Mouse (Mus musculus) c-Kit-positive CD71-positive TER-119-positive erythroid progenitor cells, embryonic 14.5 days (primary cell): ENCODE measurements around the gene Tmem267.
"Not testable (repeated sequence)": the region's sequence is repeated elsewhere in the genome, so short reads cannot be mapped to it uniquely, and the experiment has no call there.

Experiments
- DNase-seq: peaks from one replicate; pipeline ENCODE4 v3.0.0-alpha.2; 2013; ENCODE audit warnings: low spot score

Gene Tmem267

DNA sequence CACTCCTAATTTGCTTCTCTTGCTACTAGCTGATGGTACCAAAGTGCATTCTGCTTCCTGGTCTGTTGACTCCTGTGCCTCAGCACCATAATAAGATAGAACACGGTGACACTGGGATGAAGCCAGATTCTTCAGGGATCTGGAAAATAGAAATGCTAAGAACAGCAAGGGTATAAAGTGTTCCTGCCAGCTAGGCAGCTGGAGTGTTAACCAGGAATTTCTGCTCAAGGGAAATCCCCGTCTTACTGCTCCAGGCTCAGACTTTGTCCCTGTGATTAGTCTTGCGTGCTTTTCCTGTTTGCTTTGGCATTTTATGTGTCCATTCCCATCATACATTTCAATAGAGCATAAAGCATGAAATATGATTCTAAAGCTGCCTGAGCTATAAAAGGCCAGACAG, 131.9 kb downstream of the Tmem267 start:
- no peak for DNase-seq

DNA sequence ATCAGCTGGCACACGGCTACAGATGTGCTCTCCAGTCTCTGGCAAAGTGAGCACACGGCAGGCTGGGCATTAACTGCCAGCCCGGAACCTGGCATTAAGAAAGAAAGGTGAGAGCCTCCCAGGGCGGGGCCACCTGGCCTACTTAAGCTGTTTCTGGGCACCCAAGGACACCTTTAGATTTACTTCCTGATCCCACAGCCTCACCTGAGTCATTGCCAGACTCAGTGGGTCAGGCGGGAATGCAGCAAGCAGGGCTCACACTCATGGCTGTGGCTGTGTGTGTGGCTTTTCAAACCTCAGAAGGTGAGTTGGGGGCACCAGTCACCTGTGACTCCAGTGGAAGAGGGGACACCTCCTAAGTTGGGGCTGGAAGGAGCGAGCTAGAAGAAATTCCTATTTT, 135.8 kb downstream of the Tmem267 start, which contains the start of gene Ccl28:
Gene Ccl28 (plus strand): TSS at position 186 of the 400 bp plus-strand sequence.
- DNase-seq = no peak

DNA sequence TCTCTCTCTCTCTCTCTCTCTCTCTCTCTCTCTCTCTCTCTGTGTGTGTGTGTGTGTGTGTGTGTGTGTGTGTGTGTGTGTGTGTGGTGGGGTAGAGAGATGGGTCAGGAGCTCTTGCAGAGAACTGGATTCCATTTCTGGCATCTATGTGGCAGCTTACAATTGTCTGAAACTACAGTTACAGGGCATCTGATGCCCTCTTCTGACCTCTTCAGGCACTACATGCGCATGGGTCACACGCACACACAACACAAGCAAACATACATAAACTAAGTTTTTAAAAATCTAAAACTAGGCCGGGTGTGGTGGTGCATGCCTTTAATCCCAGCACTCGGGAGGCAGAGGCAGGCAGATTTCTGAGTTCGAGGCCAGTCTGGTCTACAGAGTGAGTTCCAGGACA, 138.1 kb downstream of the Tmem267 start:
- DNase-seq = not testable (repeated sequence)

DNA sequence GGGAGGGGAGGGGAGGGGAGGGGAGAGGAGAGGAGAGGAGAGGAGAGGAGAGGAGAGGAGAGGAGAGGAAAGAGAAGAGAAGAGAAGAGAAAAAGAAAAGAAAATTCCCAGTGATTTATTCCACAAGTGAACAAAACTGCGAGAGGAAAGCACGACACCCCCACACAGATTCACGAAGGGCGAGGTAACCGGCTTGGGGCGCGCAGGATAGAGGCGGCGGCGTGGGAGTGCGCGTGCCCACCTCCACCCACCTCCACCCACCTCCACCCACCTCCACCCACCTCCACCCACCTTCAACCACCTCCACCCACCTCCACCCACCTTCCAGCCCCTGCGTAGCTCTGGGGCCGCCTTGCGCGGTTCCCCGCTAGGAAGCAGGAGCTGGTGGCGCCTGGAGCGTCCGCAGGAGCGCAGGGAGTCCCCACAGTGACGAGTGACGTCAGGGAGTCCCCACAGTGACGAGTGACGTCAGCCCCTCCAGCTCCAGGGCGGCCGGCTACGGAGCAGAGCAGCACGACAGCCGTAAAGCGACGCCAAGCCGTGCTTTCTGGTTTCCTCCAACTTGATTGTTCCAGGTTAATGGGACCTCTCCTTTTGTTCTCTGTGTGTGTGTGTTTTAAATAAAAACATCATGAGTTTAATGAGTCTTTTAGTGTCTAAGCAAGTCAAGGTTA, 143.8 kb downstream of the Tmem267 start:
- peak; percentile 72 for DNase-seq

DNA sequence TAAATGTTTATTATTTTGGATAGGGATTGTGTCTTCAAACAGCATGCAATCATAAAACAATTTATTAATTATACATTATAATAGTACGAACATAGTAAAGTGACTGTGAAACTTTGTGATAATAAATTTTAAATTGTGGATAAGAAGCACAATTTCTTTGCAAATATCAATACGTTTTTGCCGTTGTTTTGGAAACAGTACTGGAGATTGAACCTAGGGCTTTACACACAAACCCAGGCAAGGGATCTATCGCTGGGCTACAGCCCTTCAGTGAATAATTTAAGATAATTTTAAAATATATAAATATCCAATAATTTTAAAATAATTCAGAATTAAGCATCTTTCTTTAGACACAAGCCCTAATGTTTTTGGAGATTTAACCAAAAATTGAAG, 144.3 kb downstream of the Tmem267 start:
- DNase-seq = no peak

DNA sequence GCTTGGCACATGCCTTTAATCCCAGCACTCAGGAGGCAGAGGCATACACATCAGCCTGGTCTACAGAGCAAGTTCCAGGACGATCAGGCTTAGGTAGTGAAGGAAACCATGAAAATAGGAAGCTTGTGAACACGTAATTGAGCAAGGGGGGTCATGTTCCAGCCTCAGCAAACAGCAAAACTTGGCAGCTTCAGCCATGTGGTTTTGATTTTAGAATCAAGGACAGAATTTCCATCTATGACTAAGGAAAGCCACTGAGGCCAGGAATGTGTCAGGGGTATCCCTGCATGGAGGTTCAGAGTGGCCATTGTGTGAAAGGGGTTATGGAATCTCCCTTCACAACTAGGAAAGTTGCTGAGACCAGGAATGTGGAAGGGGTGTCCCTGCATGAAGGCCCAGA, 147.7 kb downstream of the Tmem267 start:
- DNase-seq = no peak

DNA sequence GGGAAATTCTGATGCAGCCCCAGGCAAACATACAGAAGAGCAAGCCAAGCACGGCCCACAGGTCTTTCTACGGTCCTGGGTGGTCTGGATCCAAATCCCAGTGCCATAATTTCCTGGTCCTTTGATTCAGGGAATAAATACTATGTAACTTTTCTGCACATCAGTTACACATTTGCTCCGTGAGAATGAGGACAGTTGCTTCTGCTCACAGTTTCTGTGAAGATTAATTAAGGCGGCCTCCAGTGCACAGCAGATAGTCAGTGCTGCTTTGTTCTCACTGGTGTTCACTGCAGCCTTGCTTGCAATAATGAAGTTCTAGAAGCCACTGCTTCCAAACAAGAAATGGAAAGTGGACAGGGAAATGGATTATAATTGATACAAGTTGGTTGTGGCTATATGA, 150.0 kb downstream of the Tmem267 start:
- DNase-seq = no peak

DNA sequence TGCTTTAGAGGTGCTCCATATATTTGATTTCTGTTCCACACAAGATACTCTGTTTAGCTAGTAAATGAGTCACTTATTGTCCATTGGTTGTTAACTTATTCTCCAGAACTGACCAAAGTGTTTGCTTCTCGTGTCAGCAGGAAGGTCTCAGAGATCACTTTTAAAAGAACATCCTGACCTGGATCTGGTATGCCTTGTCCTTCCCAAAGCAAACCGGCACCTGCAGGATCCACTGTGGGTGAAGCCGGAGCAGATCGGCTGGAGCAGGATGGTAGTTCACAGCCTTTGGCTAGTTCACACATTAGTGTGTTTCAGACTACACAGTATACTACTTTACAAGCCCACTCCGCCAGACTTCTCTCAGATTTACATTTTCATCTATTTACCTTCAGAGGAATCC, 150.6 kb downstream of the Tmem267 start:
- no peak for DNase-seq

DNA sequence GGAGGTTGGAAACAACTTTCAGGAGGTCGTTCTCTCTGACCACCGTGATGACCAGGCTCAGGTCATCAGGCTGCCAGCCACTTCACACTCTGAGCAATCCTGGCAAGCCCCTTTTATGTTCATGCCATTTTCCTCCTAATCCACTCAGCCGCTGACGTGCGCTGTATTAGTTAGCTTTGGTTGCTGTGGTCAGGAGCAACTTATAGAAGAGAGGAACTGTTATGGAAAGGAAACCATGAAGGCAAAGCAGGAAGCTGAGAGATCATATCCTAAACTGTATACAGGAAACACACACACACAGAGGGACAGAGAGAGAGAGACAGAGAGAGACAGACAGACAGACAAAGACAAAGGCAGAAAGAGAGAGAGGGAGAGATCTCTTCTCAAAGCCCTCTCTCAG, 151.5 kb downstream of the Tmem267 start:
- no peak for DNase-seq

DNA sequence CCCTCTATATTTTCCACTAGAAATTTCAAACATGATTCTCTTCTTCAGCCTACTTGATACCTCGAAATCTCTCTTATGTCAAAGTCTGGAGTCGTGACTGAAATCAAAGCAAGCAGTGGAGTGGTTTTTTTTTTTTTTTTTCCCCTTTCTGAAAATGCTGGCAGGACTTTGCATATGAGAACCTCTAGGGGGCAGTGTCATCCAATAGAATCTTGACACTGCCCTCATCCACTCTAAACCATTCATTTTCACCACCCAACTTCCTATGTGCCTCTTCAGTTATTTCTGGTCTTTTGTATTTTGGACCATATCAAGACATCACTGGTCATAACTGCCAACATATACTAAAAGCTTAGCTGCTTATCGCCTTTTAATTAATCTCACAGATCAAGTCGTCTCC, 152.7 kb downstream of the Tmem267 start:
- DNase-seq = peak; percentile 30

DNA sequence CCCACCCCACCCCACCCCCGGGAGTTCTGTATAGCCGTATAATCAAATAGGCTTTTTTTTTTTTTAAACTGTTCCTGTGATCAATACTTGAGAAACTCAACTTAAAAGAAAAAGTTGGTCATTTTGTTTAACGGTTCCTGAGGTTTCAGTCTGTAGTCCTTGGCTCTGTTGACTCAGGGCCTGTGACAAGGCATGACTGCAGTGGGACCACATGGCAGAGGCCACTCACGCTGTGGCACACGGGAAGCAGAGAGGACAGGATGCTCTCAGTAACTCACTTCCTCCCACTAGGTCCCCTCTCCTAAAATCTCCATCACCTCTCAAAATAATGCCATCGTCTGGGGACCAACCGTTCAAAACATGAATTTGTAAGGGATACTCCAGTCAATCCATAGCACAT, 153.3 kb downstream of the Tmem267 start:
- DNase-seq = no peak

DNA sequence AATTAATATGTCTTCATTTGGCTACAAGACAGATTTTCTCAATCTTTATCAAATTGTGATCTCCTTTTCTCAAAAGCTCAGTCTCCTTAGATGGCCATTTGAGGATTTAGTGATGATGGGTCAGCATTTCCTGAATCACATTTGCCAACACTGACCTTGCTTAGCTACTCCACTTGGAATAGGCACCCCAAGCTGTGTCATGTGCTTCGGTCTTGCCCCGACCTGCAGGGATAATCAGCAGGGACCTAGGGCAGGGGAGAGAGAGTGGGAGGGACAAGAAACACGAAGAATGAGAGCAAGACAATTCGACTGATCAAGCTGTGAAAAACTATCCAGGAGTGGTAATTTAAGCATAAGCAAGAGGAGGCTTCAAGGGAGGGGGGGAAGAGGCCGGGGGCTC, 156.9 kb downstream of the Tmem267 start:
- DNase-seq = no peak

DNA sequence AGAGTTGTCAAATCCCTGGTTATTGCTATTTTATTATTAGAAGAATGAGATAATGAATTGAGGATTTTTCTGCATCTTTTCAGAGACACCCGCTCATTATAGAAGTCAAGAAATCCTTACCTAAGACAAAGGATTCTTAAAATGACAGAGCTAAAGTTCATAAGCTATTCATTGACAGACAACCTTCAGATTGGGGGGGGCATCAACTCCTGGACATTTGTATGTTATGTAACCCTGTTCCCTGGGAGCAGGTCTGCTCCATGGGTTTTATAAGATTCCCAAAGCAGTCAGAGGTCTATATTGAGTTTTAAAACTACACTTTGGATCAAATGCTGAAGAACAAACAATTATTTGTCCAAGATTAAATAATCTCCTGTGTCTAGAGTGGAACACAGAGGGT, 158.7 kb downstream of the Tmem267 start:
- DNase-seq = no peak

DNA sequence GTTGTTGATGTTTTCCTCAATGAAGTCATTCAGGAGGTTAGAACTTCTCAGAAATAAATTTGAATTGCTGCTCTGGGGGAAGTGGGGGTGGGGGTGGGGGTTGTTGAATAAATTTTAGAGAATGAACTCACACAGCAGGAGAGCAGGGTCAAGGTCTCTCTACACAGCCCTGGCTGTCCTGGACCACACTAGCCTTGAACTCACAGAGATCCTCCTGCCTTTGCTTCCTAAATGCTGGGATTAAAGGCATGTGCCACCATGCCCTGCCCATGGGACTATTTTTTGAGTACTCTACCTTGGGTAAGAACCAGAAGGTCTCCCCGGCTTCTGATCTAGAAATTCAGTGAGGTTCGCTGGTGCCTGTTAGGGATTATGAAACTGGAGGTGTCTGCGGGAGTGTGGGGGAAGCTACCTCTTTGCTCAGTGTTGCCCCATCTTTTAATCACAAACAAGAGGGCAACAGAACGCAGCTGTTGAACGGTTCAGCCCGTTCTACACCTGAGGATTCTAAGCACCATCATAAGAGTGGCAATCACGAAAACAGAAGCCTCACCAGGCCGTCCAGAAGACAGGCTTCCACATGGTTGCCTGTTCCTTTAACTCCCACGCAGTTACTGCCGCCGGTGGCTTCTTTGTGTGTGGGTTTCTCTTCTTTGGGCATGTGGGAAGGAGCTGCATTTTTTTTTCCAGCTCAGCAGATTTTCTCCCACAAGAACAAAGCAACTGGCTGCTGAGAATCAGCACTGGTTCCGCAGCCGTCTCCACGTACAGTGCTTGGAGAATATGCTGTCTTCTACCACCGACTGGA, 161.3 kb downstream of the Tmem267 start:
- no peak for DNase-seq

DNA sequence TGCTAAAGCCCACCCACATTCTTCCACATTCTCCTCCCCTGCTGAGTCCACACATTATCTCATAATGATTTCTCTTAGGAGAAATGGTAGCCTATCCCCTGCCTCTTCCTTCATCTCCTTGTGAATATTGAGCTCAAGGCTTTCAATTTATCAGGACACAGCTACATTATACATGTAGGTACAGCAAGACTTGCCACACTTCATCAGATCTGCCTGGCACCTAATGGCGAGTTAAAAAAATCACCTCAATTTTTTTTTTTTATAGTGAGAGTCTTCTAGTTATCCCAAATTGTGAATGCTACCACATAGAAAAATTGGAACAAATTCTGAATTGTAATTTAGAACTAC, 161.8 kb downstream of the Tmem267 start:
- no peak for DNase-seq

DNA sequence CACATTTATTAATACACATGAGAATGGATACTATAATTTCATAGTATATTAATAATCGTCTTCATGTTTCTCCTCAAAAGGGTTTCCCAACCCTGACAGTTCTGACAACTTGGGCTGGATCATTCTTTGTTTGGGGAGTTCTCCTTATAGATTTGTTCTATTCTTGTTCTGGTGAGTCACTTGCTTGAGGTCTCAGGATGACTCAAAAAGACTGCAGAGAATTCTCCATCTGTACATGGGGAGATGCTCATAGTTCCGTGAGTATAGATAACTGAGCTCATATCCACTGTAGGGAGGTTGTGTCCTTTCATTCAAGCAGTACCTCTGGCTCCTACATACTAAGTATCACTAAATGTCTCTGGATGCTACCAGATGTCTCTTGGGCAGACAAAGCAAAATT, 166.9 kb downstream of the Tmem267 start:
- DNase-seq = no peak

DNA sequence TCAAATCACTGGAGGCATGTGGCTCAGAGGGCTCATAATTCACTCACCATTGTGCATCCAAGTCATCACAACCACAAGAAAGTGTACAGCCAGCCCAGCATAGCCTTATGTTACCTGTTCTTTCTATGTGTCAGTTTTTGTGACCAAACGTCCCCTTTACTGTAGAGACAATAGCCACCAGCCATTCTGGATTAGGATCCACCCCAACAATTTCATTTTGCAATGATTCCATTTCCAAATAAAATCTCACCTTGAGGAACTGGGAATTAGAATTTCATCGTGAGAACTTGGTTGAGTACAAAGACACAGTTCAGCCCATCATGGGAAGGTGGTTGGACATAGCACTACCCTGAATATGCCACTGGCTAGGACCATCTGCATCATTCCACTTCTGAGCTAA, 168.4 kb downstream of the Tmem267 start:
- DNase-seq = no peak

DNA sequence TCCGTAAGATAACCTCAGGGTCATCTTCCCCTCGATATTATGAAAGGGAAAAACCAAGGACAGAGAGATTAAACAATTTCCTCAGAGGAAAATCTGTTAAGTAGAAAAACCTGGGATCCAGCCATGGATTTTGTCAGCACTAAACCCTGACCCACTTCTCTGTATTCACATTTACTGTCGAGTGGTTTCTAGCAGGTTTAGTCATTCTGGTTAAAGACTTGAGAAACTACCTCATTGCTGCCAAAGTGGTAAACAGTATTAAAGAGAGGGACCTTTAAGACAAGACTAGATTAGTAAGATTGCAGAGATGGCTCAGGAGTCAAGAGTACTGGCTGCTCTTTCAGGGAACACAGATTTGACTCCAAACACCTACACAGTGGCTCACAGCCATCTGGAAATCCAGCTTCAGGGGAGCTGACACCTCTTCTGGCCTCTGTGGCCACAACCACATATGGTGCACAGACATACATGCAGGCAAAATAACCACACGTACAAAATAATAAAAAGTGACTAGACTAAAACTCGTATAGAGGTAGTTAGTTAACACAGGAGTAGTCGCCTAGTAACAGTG, 169.1 kb downstream of the Tmem267 start:
- DNase-seq = no peak
